Mouse (Mus musculus) heart, adult 2 months (tissue): ENCODE results near the gene Acot7. TPM values are rescaled to one million over a fixed set of nuclear protein-coding genes. Genes with fewer than 3 reads are reported as not detected.

Experiments
- DNase-seq, 2 experiments: peaks; one replicate each; pipeline ENCODE4 v3.0.0; 2021
- H3K27ac ChIP-seq: fragments of 200-600 bp; 2 replicates; pipeline ENCODE4 v1.8.1; 2022
- H3K27me3 ChIP-seq: fragments of 200-500 bp; 2 replicates; pipeline ENCODE4 v1.6.1; 2012; ENCODE audit warnings: mild to moderate bottlenecking, low read length, inconsistent platforms, mixed read lengths; ENCODE audit not compliant: control insufficient read depth, insufficient read depth
- H3K36me3 ChIP-seq: fragments of 200-500 bp; 2 replicates; pipeline ENCODE4 v1.6.1; 2012; ENCODE audit warnings: low read length, inconsistent platforms; ENCODE audit not compliant: control insufficient read depth, insufficient read depth
- H3K4me1 ChIP-seq: fragments of 200-500 bp; 2 replicates; pipeline ENCODE4 v1.6.1; 2011; ENCODE audit warnings: low read length; ENCODE audit not compliant: control insufficient read depth, insufficient read depth
- H3K4me3 ChIP-seq: fragments of 200-600 bp; 2 replicates; pipeline ENCODE4 v1.8.1; 2022
- H3K79me2 ChIP-seq: fragments of 200-500 bp; replicated peaks from 2 replicates; pipeline ENCODE4 v1.6.1; 2012; ENCODE audit warnings: mild to moderate bottlenecking, inconsistent platforms, low read length, moderate library complexity, mixed read lengths; ENCODE audit not compliant: control insufficient read depth, insufficient read depth
- H3K9ac ChIP-seq: fragments of 200-500 bp; 2 replicates; pipeline ENCODE4 v1.6.1; 2012; ENCODE audit warnings: low read depth, mild to moderate bottlenecking, control low read depth, inconsistent platforms, low read length, mixed read lengths
- CTCF ChIP-seq: fragments of 200-600 bp; IDR thresholded peaks from 2 replicates; pipeline ENCODE4 v1.8.1; 2022; ENCODE audit warnings: antibody characterized with exemption, mild to moderate bottlenecking, moderate library complexity
- EP300 ChIP-seq: fragments of 200-500 bp; IDR thresholded peaks from 2 replicates; pipeline ENCODE4 v1.6.1; 2011; ENCODE audit warnings: low read depth, low read length, control low read depth; ENCODE audit not compliant: insufficient read depth
- POLR2A ChIP-seq: fragments of 200-500 bp; IDR thresholded peaks from 2 replicates; pipeline ENCODE4 v1.6.1; 2011; ENCODE audit warnings: mild to moderate bottlenecking, low read depth, low read length, control low read depth; ENCODE audit not compliant: insufficient read depth
- WGBS: fragments of 180-500 bp; shearing (Covaris S2); methylation state at CpG from one replicate; pipeline ENCODE4 v1.1.7; 2018; 5-methylcytosine and 5-hydroxymethylcytosine counted together
- intact Hi-C: fragments of 180-260 bp; cut with DNase I; formaldehyde crosslinking; loops from one replicate; pipeline ENCODE4 v1.15.1; 2025
- polyA plus RNA-seq: library from polyadenylated mRNA; depleted of rRNA; stranded (reverse); fragments of >200 nt; gene quantifications from 2 replicates; pipeline ENCODE4 v1.2.3, GENCODE M21; 2012
- total RNA-seq, 2 experiments: library from RNA; stranded (reverse); gene quantifications; 2 replicates each; pipeline ENCODE4 v1.2.3; 2021

Acot7 gene
- total and polyA plus RNA-seq, 3 experiments: 51.7 to 64.8 (median 58.1) TPM

- H3K27ac ChIP-seq: no peak overlapping the region
- intact Hi-C loops: no loop called here
- DNase-seq: no peak
- TF ChIP-seq CTCF (no peak), POLR2A (no peak), EP300 (no peak)
- no peaks in the 10 kb centered on the region; the same call in 1 of the 2 replicates for H3K79me2 ChIP-seq
- WGBS: 38% methylated on average over 6 of the region's 6 CpGs
- H3K4me3 ChIP-seq: no peak overlapping the region
- peaks cover 20% of the 10 kb centered on the region for H3K4me1 ChIP-seq
- H3K36me3 ChIP-seq: no peaks in the 10 kb centered on the region
- H3K9ac ChIP-seq: no peak overlapping the region
- no peaks in the 10 kb centered on the region for H3K27me3 ChIP-seq
Measured at GRCm38 (mm10) chr4:152201492-152201891, 23.6 kb downstream of the Acot7 start.

GRCm38 (mm10) chr4:152202418-152202817 is 24.5 kb downstream of the Acot7 start:
- Histone ChIP-seq H3K4me1 (peaks cover 20% of the 10 kb centered on the region), H3K9ac (no peak overlapping the region), H3K27me3 (no peaks in the 10 kb centered on the region), H3K4me3 (no peak overlapping the region), H3K79me2 (no peaks in the 10 kb centered on the region; the same call in 1 of the 2 replicates), H3K36me3 (no peaks in the 10 kb centered on the region), H3K27ac (peak overlapping the region; percentile 52)
- WGBS: 100% methylated on average over 1 of the region's 1 CpGs
- TF ChIP-seq POLR2A (no peak), CTCF (no peak), EP300 (no peak)
- no peak for DNase-seq
- intact Hi-C loops: no loop called here

GRCm38 (mm10) chr4:152202905-152203304 is 25.0 kb downstream of the Acot7 start:
- Histone ChIP-seq H3K9ac (no peak overlapping the region), H3K27ac (peak overlapping the region; percentile 52; the same call in 1 of the 2 replicates), H3K4me1 (peaks cover 20% of the 10 kb centered on the region), H3K4me3 (no peak overlapping the region), H3K27me3 (no peaks in the 10 kb centered on the region), H3K36me3 (no peaks in the 10 kb centered on the region), H3K79me2 (no peaks in the 10 kb centered on the region; the same call in 1 of the 2 replicates)
- 42% methylated on average over 3 of the region's 3 CpGs for WGBS
- TF ChIP-seq CTCF: no peak
- TF ChIP-seq POLR2A: no peak
- TF ChIP-seq EP300: no peak
- no peak for DNase-seq
- intact Hi-C loops: no loop called here

GRCm38 (mm10) chr4:152204663-152205062 is 26.7 kb downstream of the Acot7 start:
- no peaks in the 10 kb centered on the region for H3K36me3 ChIP-seq

GRCm38 (mm10) chr4:152206199-152206598 is 28.3 kb downstream of the Acot7 start:
- intact Hi-C loops: no loop called here
- H3K27ac ChIP-seq: peak overlapping the region; percentile 52; the same call in 1 of the 2 replicates
- no peaks in the 10 kb centered on the region for H3K36me3 ChIP-seq
- H3K4me3 ChIP-seq: no peak overlapping the region
- TF ChIP-seq EP300 (no peak), CTCF (no peak), POLR2A (no peak)
- no peaks in the 10 kb centered on the region; the same call in 1 of the 2 replicates for H3K79me2 ChIP-seq
- 64% methylated on average over 6 of the region's 6 CpGs for WGBS
- no peak overlapping the region for H3K9ac ChIP-seq
- no peaks in the 10 kb centered on the region for H3K27me3 ChIP-seq
- peaks cover 18% of the 10 kb centered on the region for H3K4me1 ChIP-seq
- DNase-seq: no peak

More at GRCm38 (mm10) chr4:152204663-152205062, 26.7 kb downstream of the Acot7 start:
- Histone ChIP-seq H3K27ac (peak overlapping the region; percentile 68), H3K27me3 (no peaks in the 10 kb centered on the region), H3K4me1 (peaks cover 22% of the 10 kb centered on the region), H3K79me2 (no peaks in the 10 kb centered on the region; the same call in 1 of the 2 replicates), H3K9ac (no peak overlapping the region), H3K4me3 (no peak overlapping the region)
- intact Hi-C loops: no loop called here
- 47% methylated on average over 6 of the region's 6 CpGs for WGBS
- peak; percentile 75; the same call in 1 of the 2 replicates for TF ChIP-seq EP300
- TF ChIP-seq CTCF: peak; percentile 61
- TF ChIP-seq POLR2A: no peak
- DNase-seq: peak in 1 of 2 experiments; percentile 76

- TF ChIP-seq CTCF (no peak), POLR2A (no peak), EP300 (no peak)
- intact Hi-C loops: loop anchor here (10.0 kb wide), 1 partner anchor 225 kb away; no protein-coding TSS in a partner anchor
- Histone ChIP-seq H3K4me1 (peaks cover 8% of the 10 kb centered on the region; the same call in 1 of the 2 replicates), H3K27ac (no peak overlapping the region), H3K27me3 (no peaks in the 10 kb centered on the region), H3K36me3 (no peaks in the 10 kb centered on the region), H3K79me2 (no peaks in the 10 kb centered on the region; the same call in 1 of the 2 replicates), H3K9ac (no peak overlapping the region), H3K4me3 (no peak overlapping the region)
- 15% methylated on average over 4 of the region's 4 CpGs for WGBS
- DNase-seq: no peak
Measured at GRCm38 (mm10) chr4:152209623-152210022, 31.7 kb downstream of the Acot7 start.
